Mouse (Mus musculus) layer of hippocampus, adult 18-20 months (tissue): ENCODE data around the gene Slamf8. TPM values are rescaled to one million over a fixed set of nuclear protein-coding genes. Genes with fewer than 3 reads are reported as not detected.

Experiments used
- DNase-seq, 2 experiments: peaks; one replicate each; pipeline ENCODE4 v3.0.0; 2022; ENCODE audit warnings: low spot score in 2 of 2
- total RNA-seq, 2 experiments: library from RNA; stranded (reverse); gene quantifications; 2 replicates each; pipeline ENCODE4 v1.2.3; 2021

The Slamf8 gene
- total RNA-seq, 2 experiments from 2014 or later = not detected

GRCm38 (mm10) chr1:172535116-172535515, 55.3 kb downstream of the Slamf8 start:
- DNase-seq = no peak

DNA sequence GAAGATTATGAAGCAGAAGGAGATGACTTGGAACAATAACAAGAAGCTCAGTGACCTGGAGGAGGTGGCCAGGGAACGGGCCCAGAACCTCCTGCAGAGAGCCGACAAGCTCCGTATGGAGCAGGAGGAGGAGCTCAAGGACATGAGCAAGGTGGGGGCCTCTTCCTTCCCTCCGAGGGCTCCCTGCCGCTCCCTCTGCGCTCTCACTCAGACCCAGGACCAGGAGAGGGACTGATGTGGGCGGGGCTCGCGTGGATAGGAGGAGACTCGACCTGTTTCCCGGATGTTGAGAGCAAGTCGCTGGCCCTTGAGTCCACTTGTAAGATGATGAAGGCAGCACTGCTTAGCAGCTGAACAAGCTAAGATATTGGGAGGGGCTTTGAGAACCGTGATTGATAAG, 57.8 kb downstream of the Slamf8 start:
- DNase-seq = no peak

Other genes starting within 250 kb of the Slamf8 start
- gene Kcnj10, start 249.4 kb downstream of the Slamf8 start, total RNA-seq = 10 to 100 TPM; 82.6 to 88.4 TPM
- 1 to 10 TPM; 7.8 to 8.5 TPM for gene Pigm, start 214.0 kb downstream of the Slamf8 start, total RNA-seq
- under 1 TPM; 0.33 to 0.47 TPM for gene Slamf9, start 115.2 kb downstream of the Slamf8 start, total RNA-seq
- 1 to 10 TPM; 3.9 to 4.8 TPM for gene Igsf9, start 108.8 kb downstream of the Slamf8 start, total RNA-seq
- 10 to 100 TPM in 1 of 2 experiments, 1 to 10 TPM in 1; 9.2 to 11.7 TPM for gene Tagln2, start 90.5 kb downstream of the Slamf8 start, total RNA-seq
- gene Cfap45, start 69.8 kb downstream of the Slamf8 start, total RNA-seq = 1 to 10 TPM; 3.4 to 4.0 TPM
- gene Vsig8, start 34.6 kb downstream of the Slamf8 start, total RNA-seq = under 1 TPM; 0.27 to 0.43 TPM
- not detected for gene Fcrl6, start 12.0 kb upstream of the Slamf8 start, total RNA-seq
- gene Dusp23, start 42.4 kb upstream of the Slamf8 start, total RNA-seq = 1 to 10 TPM; 5.9 to 8.5 TPM
- not detected for gene Crp, start 107.5 kb upstream of the Slamf8 start, total RNA-seq